Mouse (Mus musculus) testis, adult 2 months (tissue): ENCODE data around the gene Gramd4.

Source experiments
- CTCF ChIP-seq: fragments of 200-500 bp; IDR thresholded peaks from 2 replicates; pipeline ENCODE4 v1.5.1; 2012; ENCODE audit warnings: low read depth, mild to moderate bottlenecking, inconsistent platforms, low read length, moderate library complexity; ENCODE audit not compliant: control insufficient read depth, insufficient read depth, insufficient replicate concordance
- POLR2A ChIP-seq: fragments of 200-500 bp; IDR thresholded peaks from 2 replicates; pipeline ENCODE4 v1.6.1; 2012; ENCODE audit warnings: low read depth, mild to moderate bottlenecking, inconsistent platforms, low read length, moderate library complexity; ENCODE audit not compliant: control insufficient read depth

GRCm38 (mm10) chr15:86112707-86113341, 55.3 kb downstream of the Gramd4 start:
- TF ChIP-seq CTCF (no peak), POLR2A (no peak)
